Mouse (Mus musculus): ENCODE measurements around the gene Ifnl2. TPM values are rescaled to one million over a fixed set of nuclear protein-coding genes. Genes with fewer than 3 reads are reported as not detected.

The Ifnl2 gene
- total RNA-seq, 2 experiments from 2014 or later = not detected

GRCm38 (mm10) chr7:28478854-28479253 is 31.4 kb downstream of the Ifnl2 start:
- DNase-seq = no peak
- Histone ChIP-seq H3K4me3 (no peak overlapping the region), H3K27ac (no peak overlapping the region)
- TF ChIP-seq CTCF (IDR thresholded peaks at IDR 0.05) = no peak
- intact Hi-C loops (cut with DNase I) = no loop called here

- intact Hi-C loops (cut with DNase I) = no loop called here
- no peak for TF ChIP-seq CTCF (IDR thresholded peaks at IDR 0.05)
Observed at GRCm38 (mm10) chr7:28477363-28477762, 32.9 kb downstream of the Ifnl2 start.

GRCm38 (mm10) chr7:28476191-28476590 is 34.1 kb downstream of the Ifnl2 start:
- no peak for TF ChIP-seq CTCF (IDR thresholded peaks at IDR 0.05)
- H3K4me3 ChIP-seq = no peak overlapping the region
- no peak overlapping the region for H3K27ac ChIP-seq
- intact Hi-C loops (cut with DNase I) = no loop called here
- no peak for DNase-seq

More at GRCm38 (mm10) chr7:28477363-28477762, 32.9 kb downstream of the Ifnl2 start:
- no peak overlapping the region for H3K27ac ChIP-seq
- no peak for DNase-seq
- no peak overlapping the region for H3K4me3 ChIP-seq

GRCm38 (mm10) chr7:28467213-28467751 is 43.0 kb downstream of the Ifnl2 start:
- peak; percentile 57 for DNase-seq
- peak overlapping the region; percentile 71 for H3K4me3 ChIP-seq

GRCm38 (mm10) chr7:28466721-28467212 is 43.5 kb downstream of the Ifnl2 start:
- Histone ChIP-seq H3K4me3 (peak overlapping the region; percentile 71), H3K27ac (no peak overlapping the region)
- intact Hi-C loops (cut with DNase I) = no loop called here
- no peak for DNase-seq
- no peak for TF ChIP-seq CTCF (IDR thresholded peaks at IDR 0.05)

More at GRCm38 (mm10) chr7:28467213-28467751, 43.0 kb downstream of the Ifnl2 start:
- 0 out of 2 replicates have a peak, but pooled peaks have one; percentile 2 for TF ChIP-seq CTCF (IDR thresholded peaks at IDR 0.05)
- intact Hi-C loops (cut with DNase I) = no loop called here
- H3K27ac ChIP-seq = no peak overlapping the region

GRCm38 (mm10) chr7:28464416-28465212 is 45.6 kb downstream of the Ifnl2 start:
- H3K27ac ChIP-seq = no peak overlapping the region
- intact Hi-C loops (cut with DNase I) = no loop called here
- DNase-seq = no peak
- no peak overlapping the region for H3K4me3 ChIP-seq
- no peak for TF ChIP-seq CTCF (IDR thresholded peaks at IDR 0.05)

GRCm38 (mm10) chr7:28462769-28463168 is 47.5 kb downstream of the Ifnl2 start:
- Histone ChIP-seq H3K27ac (no peak overlapping the region), H3K4me3 (no peak overlapping the region)
- TF ChIP-seq CTCF (IDR thresholded peaks at IDR 0.05) = no peak
- intact Hi-C loops (cut with DNase I) = no loop called here
- DNase-seq = no peak

- no peak for DNase-seq
- H3K4me3 ChIP-seq = no peak overlapping the region
- no peak overlapping the region for H3K27ac ChIP-seq
- intact Hi-C loops (cut with DNase I) = no loop called here
- no peak for TF ChIP-seq CTCF (IDR thresholded peaks at IDR 0.05)
Observed at GRCm38 (mm10) chr7:28460361-28460760, 49.9 kb downstream of the Ifnl2 start.

Other genes with a start within 250 kb of the Ifnl2 start
- gene Eid2, start 242.6 kb downstream of the Ifnl2 start, total RNA-seq (2021) = 1 to 10 TPM; 6.4 to 6.8 TPM
- gene Eid2b, start 232.7 kb downstream of the Ifnl2 start, total RNA-seq (2021) = 1 to 10 TPM; 5.0 to 7.8 TPM
- gene Selenov, start 219.3 kb downstream of the Ifnl2 start, total RNA-seq (2021) = not detected
- gene Dll3, start 208.2 kb downstream of the Ifnl2 start, total RNA-seq (2021) = not detected
- 10 to 100 TPM; 38.2 to 49.3 TPM for gene Timm50, start 198.4 kb downstream of the Ifnl2 start, total RNA-seq (2021)
- gene Supt5, start 171.7 kb downstream of the Ifnl2 start, total RNA-seq (2021) = 10 to 100 TPM; 57.9 to 68.6 TPM
- gene Rps16, start 159.8 kb downstream of the Ifnl2 start, total RNA-seq (2021) = 100 to 1,000 TPM; 373 to 449 TPM
- gene Plekhg2, start 137.9 kb downstream of the Ifnl2 start, total RNA-seq (2021) = 1 to 10 TPM; 4.0 to 7.5 TPM
- gene Zfp36, start 130.2 kb downstream of the Ifnl2 start, total RNA-seq (2021) = 10 to 100 TPM; 10.0 to 36.7 TPM
- 10 to 100 TPM; 22.1 to 28.3 TPM for gene Med29, start 117.7 kb downstream of the Ifnl2 start, total RNA-seq (2021)
- 10 to 100 TPM; 31.0 to 35.0 TPM for gene Paf1, start 117.5 kb downstream of the Ifnl2 start, total RNA-seq (2021)
- gene Gmfg, start 73.0 kb downstream of the Ifnl2 start, total RNA-seq (2021) = 1 to 10 TPM; 2.1 to 2.4 TPM
- under 1 TPM; 0.14 to 0.18 TPM for gene Lrfn1, start 58.5 kb downstream of the Ifnl2 start, total RNA-seq (2021)
- gene Ifnl3, start 12.4 kb upstream of the Ifnl2 start, total RNA-seq (2021) = not detected
- gene Sycn, start 30.4 kb upstream of the Ifnl2 start, total RNA-seq (2021) = not detected
- gene Nccrp1, start 36.8 kb upstream of the Ifnl2 start, total RNA-seq (2021) = not detected
- 10 to 100 TPM; 13.0 to 13.1 TPM for gene Samd4b, start 87.7 kb upstream of the Ifnl2 start, total RNA-seq (2021)
- 1 to 10 TPM; 2.4 to 3.2 TPM for gene Pak4, start 87.7 kb upstream of the Ifnl2 start, total RNA-seq (2021)
- not detected for gene Acp7, start 120.9 kb upstream of the Ifnl2 start, total RNA-seq (2021)
- under 1 TPM; 0.47 to 0.84 TPM for gene Fbxo27, start 182.4 kb upstream of the Ifnl2 start, total RNA-seq (2021)
- gene Fbxo17, start 206.3 kb upstream of the Ifnl2 start, total RNA-seq (2021) = 1 to 10 TPM; 2.5 to 4.9 TPM
- gene Mrps12, start 231.4 kb upstream of the Ifnl2 start, total RNA-seq (2021) = 10 to 100 TPM; 36.0 to 41.0 TPM
- gene Sars2, start 231.5 kb upstream of the Ifnl2 start, total RNA-seq (2021) = 10 to 100 TPM; 11.7 to 14.7 TPM
- not detected for gene Ccer2, start 245.7 kb upstream of the Ifnl2 start, total RNA-seq (2021)